Mouse (Mus musculus): Measurements from ENCODE around the gene Skil. TPM values are rescaled to one million over a fixed set of nuclear protein-coding genes. Genes with fewer than 3 reads are reported as not detected.

Gene Skil
- 10 to 100 TPM; 60.9 to 68.8 (median 63.9) TPM for total RNA-seq (2022)

DNA sequence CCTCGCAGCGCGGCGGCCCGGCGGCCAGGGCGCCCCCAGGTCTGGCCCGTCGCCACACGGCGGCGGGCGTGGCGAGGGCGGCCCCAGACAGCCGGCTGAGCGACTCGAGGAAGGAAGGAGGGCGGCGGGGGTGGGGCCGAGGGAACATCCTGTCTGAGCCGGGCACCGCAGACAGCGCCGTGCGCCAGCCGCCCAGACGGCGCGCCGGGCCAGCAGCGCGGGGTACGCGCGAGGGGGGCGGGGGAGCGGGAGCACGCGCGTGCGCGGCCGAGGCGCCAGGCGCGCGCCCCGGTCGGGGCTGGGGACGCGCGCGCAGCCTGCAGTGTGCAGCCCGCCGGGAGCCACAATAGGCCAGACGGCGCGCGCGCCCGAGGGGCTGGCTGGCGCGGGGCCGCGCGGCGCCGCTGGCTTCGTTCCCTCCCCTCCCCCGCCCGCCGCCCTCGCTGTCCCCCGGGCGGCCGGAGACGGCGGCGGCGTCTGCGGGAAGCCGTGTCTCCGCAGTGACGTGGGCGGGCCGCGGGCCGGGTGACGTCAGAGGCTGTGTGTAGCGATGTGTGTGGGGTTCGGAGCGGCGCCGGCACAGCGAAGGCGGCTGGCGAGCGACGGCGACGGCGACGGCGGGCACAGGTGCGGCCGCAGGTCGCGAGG, at the start of gene Skil:
Gene Skil (plus strand): TSS at position 528 of the 648 bp plus-strand sequence.
- DNase-seq (ENCODE audit: low spot score in 2 of 2), result peak; percentile 77 to 92

DNA sequence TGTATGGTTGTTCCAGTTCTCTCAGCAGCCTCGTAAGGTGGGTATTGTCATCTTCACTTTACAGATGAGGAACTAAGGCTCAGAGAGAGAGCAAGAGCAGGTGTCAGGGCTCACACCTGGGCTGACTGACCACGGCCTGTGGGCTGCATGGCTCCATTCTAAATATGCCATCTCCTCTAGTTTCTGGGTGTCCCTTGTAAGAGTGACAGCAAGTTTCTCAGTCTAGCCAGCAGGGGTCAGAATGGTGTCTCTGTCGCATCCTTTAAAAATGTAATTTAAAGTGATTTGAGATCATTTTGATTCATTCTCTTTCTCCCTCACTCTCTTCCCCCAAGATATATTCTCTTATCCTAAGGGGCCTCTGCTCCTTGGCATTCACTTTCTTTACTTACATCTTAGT, 47.6 kb upstream of the Skil start:
- DNase-seq (ENCODE audit: low spot score in 2 of 2), result no peak

DNA sequence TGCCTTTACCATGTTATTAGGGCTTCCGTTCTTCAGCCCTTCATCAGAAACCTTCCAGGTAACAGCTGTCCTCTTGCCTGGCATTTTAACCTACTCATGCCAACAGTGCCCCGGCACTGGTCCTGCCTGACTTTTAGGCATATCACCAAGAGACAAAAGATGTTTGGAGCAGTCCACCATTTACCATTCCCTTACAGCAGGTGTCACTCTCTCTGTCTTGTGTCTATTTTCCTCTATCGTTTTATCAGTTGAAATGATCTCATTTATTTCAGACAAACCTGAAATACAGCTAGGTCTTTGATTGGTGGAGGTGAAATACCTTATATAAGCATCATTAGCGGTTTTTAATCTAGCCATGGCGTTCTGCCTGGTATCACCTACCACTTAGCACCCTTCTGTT, 45.8 kb upstream of the Skil start:
- no peak for DNase-seq (ENCODE audit: low spot score in 2 of 2)

DNA sequence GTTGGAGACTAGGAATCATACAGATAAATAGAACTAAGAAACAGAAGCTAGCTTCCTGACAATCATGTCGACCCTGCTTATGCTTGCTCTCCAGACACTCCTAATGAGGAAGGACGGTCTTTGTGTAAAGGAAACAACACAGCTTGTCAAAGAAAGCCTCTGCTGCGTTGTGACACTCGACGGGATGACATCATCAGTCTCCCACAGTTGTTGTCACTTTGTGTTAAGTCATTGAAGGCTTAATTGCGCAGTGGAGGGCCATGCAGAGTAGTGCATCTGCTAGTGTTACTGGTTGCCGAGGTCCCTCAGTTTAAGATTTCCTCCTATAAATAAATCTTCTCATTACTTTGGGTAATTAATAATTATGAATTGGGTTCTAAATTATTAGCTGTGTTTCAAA, 44.5 kb upstream of the Skil start:
- DNase-seq (ENCODE audit: low spot score in 2 of 2), result no peak

DNA sequence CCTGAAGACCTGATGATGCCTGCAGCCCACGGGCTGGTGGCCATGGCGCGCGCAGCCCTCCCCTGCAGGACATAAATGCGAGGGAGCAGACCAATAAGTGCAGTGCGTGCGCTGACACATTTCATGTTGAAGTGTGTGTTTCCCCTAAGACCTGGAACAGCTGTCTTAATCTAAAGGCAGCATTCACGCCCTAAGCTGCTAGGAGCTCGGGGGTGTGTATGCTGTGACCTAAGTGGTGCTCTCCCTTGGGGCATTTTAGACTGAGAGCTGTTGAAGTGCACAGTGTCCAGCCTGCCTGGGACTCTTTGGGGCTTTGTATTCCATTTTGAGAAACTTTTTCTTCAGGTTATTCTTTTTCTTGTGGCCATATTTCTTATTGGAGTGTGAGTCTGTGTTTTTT, 43.1 kb upstream of the Skil start:
- no peak for DNase-seq (ENCODE audit: low spot score in 2 of 2)

DNA sequence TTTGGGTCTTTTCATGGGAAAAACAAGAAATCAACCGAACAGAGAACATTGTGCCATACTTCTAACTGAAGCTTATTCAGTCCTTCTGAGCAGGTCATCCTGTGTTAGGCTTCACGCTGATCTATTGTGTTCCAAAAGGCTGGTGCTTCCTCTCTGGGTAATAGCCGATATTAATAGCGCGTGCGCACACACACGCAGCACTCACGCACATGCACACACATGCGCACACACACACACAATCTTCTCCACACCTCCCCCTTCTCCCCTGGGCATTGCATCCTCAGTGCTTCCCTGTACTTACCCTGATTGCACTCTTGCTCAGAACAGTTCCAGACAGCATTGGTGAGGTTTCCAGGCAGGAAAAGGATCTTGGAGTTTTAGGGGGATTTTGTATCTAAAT, 41.7 kb upstream of the Skil start:
- DNase-seq (ENCODE audit: low spot score in 2 of 2), result no peak

DNA sequence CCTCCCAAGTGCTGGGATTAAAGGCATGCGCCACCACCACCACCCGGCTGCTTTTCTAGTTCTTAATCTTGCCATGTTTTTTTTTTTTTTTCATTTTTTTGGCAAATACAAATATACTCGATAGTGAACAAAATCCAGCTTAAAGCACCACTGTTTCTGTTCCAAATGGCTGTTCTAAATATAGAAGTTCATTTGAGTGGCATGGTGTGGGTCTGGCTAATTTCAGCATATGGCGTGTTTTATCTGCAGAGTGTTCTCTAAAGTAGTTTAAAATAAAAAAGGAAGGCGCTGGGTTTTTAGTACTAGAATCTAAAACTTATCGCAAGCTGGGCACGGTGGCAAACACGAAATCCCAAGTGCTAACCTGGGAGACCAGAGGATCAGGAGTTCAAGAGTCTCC, 40.0 kb upstream of the Skil start:
- no peak for DNase-seq (ENCODE audit: low spot score in 2 of 2)

DNA sequence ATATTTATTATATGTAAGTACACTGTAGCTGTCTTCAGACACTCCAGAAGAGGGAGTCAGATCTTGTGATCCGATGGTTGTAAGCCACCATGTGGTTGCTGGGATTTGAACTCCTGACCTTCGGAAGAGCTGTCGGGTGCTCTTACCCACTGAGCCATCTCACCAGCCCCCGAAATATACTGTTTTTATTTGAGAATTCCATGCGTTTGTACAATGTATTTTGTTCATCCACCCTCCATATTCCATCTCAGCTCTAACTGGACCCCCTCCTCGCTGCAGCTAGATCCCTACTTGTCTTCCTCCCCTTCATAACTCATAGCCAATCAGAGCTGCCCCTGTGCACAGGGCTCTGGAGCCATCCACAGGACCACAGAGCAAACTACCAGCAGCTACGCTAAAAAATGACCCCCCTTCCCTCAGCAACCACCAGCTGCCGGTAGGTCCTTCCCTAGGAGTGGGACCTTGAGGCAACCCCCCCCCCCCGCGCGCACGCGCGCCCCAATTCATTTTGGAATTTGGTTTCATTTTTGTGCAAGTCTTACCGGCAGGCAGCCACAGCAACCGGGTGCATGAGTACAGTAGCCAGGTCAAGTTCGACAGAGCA, 38.7 kb upstream of the Skil start:
- DNase-seq (ENCODE audit: low spot score in 2 of 2), result no peak

DNA sequence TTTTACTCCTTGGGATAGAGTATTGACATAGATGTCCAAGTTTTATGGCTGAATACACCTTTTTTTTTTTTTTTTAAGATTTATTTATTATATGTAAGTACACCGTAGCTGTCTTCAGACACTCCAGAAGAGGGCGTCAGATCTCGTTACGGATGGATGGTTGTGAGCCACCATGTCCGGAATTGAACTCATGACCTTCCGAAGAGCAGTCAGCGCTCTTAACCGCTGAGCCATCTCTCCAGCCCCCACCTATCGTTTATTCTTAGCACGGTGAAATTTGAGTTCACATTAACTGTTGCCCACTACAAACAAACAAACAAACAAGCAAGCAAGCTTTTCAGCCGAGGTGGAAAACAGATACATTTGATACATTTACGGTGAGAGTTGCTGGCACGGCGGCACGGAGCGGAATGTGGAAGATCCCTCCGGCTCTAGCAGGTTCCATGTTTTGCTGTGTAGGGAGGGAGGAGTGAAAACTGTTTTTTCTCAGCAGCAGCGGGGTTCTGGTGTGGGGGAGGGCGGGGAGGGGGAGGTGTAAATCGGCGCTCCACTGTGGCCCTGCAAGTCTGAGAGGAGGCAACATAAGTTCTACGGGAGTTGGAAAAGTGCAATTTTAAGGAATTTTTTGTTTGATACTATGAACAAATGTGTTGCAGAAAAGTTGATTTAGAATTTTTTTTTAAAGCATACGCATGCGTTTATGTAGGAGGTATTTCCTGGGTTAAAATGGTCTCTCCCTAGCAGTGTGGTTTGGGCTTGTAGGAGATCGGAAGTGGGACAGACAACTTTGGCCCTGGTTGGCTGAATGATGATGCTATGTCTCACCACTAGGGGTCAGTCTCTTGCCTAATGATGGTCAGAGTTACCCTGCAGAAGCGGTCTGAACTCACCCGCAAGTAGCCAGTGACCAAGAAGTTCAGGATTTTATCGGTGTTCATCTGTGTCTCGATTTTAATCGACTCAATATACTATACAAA, 37.9 kb upstream of the Skil start:
- peak; percentile 31 to 65 for DNase-seq (ENCODE audit: low spot score in 2 of 2)

DNA sequence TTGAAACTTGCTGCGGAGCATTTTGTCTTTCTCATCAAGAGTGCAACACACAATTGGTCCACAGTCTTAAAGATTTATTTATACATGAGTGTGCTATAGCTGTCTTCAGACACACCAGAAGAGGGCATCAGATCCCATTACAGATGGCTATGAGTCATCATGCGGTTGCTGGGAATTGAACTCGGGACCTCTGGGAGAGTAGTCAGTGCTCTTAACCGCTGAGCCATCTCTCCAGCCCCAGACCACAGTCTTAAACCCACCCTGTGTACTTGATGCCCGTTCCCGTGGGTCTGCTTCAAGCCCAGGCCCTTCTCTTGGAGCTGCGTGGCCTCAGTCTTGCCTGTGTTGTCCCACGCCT, 34.1 kb upstream of the Skil start:
- DNase-seq (ENCODE audit: low spot score in 2 of 2), result no peak

DNA sequence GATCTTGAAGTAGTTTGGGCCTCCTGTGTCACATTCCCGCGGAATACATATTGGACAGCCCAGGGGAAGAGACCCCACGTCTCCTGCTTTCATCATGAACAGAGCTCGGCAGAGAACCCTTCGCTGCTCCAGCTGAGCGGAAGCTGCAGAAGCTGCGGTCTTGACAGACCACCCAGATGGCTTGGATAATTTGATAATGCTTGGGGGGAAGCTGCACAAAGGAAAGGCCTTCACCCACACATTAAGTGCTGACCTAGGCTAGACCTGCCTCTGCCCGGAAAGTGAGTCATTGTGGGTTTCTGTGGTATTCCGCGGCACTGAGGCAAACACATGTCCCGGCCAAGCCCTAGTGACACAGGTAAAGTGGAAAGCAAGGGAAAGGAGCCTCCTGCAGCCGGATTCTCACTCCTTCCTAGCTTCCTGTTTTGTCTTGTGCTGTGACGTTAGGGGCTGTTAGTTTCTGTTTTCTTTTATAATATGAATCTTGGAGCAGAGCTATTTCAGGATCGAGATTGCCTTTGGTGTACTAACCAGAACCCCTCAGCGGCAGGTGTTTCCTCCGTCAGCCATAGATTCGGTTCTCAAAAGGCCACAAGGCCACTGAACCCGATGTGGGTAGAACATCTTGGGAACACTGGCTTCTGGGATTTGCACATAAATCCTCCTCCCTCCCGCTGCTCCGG, 33.6 kb upstream of the Skil start:
- DNase-seq (ENCODE audit: low spot score in 2 of 2), result no peak

DNA sequence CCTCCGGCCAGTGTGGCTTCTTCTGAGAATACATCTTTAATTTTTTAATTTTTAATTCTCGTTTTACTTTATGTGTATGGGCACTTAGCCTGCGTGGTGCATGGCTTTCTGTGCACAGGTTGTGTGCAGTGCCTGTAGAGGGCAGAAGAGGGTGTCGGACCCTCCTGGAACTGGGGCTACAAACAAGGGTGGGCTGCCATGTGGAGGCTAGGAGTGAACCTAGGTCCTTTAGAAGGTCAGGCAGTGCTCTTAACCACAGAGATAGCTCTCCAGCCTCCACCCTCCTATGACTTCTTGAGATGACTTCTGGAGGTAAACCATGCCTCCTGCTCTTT, 33.1 kb upstream of the Skil start:
- no peak for DNase-seq (ENCODE audit: low spot score in 2 of 2)

DNA sequence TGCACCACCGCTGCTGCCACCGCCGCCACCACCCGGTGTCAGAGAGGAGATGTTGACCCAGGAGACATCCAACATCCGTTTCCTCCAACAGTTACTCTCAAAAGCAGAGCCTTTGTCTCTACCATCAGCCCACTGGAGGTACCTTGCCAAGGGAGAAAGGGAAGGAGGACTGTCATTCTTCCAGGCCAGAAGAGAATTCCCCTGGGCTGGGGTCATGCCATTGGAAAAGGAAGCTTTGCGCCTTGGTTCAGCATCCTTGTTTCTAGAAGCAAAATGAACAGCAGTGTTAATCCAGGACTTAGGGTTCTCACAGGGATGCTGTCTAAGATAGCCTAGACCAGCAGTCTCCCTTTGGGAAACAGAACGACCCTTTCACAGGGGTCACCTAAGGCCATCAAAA, 32.5 kb upstream of the Skil start:
- no peak for DNase-seq (ENCODE audit: low spot score in 2 of 2)

DNA sequence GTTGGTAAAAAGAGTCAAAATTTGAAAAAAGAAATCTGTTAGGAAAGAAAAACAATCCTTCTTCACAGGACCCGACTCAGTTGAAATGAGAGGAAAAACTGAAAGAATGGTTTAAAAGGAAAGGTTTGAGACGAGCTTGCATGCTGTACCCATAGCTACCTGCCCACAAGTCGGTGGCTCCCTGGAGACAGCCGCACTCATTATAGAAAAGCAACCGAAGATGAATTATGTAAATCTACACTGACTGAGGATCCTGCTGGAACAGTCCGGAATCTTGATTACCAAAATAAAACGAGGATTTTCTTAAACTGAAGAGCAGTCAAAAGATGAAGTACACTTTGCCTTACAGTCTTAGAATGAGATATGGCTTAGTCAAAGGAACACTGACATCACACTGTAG, 26.4 kb upstream of the Skil start:
- DNase-seq (ENCODE audit: low spot score in 2 of 2), result peak in 1 of 2 experiments; percentile 45

DNA sequence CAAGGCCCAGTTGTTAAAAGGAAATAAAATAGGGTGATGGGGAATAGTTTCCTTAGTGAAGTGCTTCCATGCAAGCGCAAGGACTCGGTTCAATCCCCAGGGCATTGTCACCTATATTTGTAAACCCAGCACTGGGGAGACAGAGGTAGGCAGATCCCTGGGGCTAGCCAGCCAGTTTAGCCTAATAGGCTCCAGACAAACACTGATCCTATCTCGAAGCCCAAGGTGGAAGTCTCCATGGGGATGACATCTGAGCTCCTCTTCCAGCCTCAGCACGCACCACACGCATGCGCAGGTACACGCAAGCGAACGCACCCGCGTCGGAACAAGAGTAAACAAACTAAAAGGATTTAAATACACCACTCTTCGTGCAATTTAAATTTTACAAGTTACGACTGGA, 23.1 kb upstream of the Skil start:
- no peak for DNase-seq (ENCODE audit: low spot score in 2 of 2)

DNA sequence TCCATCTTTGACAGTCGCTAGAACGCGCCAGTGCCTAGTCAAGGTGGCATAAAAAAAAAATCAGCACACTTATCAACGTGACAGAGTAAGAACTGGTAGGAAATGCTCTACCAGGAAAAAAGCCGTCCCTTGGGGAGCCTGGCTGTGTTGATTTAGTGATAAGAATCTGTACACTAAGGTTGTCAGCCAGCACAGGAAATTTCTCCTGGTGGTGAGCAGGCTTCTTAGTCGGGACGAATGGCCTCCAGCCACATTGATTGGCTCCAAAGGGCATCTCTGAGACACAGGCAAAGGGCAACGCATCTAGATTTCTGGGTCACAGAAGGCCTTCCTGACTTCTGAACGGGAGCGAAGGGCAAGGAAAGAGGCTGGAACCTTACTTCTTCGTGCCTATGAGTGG, 19.1 kb upstream of the Skil start:
- DNase-seq (ENCODE audit: low spot score in 2 of 2), result no peak

DNA sequence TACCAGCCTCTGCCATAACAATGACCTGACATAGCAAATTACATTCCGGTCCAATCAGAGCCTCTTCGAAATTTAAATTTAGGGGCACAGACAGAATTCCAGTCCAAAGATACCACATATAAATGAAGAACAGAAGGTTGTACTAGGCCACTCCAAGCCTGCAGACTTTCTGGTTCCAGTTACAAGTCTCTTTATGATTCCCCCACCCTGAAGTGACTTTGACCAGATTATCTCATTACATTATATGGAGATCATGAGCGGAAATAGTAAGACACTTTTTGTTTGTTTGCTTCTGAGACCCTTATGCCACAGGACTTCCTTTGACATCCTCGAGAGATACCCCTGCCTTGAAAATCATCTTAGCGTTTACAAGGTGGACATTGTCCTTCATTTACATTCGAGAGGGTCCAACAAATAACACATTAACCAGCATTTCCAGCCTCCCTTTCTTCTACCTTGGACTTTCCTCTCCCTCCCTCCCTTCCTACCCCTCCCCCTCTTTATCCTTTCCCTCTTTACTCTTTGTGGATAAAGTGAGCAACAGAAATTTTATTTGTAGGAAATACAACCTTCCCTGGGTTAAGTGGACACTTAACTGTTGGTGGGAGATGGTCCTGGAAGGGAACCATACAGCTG, 17.7 kb upstream of the Skil start:
- no peak for DNase-seq (ENCODE audit: low spot score in 2 of 2)

DNA sequence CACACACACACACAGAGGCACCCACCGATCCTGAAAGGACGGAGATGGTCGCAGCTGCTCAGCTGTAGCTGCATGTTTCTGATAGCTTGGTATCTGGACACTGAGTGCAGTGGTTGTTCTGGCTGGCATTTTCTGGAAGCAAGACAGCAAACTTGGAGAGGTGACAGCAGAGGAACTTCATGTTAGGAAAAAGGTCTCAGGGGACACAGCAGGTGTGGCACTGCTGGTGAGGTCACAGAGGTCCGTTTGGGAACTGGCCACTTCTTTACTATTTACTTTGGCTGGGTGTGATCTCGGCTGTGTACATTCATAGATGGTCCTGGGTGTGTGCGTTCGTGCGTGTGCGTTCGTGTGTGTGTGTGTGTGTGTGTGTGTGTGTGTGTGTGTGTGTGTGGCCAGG, 15.4 kb upstream of the Skil start:
- no peak for DNase-seq (ENCODE audit: low spot score in 2 of 2)

DNA sequence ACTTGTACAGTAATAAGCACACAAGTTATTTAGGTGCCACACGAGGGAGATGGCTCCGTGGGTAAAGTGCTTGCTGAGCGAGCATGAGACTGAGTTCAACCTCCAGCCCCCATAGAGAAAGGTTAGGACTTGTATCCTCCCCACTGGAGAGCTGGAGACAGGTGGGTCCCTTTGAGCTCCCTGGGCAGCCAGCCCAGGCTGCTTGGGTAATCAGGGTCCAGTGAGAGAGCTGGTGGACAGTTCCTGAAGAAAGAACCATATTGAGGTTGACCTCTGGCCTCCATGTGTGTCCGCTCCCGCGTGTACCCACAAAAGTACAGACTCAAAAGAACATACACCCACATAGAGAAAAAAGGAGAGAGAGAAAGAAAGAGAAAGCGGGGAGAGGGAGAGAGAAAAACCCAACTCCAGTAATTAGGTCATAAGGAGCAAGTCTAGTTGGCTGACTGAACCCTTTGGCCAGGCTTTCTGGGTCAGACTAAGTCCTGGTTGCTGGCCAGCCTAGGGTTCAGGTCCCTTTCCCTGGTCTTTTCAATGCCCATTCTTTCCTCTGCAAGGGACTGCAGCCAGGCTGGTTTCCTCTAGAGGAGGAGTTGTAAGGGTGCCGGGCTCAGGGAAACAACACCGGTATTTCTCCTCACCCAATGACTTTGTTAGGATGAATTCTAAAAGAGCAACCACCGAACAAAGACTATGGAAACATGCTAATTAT, 13.9 kb upstream of the Skil start:
- DNase-seq (ENCODE audit: low spot score in 2 of 2), result no peak

DNA sequence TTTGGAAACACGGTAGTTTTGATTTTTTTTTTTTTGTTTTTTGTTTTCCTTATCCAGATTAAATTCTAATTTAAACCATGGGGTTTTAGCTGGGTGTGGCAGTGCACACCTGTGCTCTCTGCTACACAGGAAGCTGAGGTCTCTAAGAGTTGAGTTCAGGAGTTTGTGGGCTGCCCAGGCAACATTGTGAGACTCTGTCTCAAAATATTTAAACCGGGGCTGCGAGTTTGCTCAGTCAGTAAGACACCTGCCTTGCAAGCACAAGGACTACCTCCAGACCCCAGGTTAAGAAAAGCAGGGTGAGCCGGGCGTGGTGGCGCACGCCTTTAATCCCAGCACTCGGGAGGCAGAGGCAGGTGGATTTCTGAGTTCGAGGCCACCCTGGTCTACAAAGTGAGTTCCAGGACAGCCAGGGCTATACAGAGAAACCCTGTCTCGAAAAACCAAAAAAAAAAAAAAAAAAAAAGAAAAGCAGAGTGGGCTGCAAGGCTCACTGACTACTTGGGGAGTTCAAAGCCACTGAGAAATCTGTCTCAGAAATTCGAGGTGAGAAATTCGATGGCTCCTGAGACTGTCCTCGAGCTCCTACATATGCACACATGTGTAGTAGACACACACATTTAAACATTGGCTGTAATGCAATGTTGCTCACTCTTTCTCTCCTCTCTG, 11.9 kb upstream of the Skil start:
- DNase-seq (ENCODE audit: low spot score in 2 of 2), result no peak

Measured in left cerebral cortex, adult 8-10 months (tissue).